8 mouse cellular contexts compared by ENCODE assay signal in genomic region chr6:72615561-72616375, GRCm38 (mm10). TPM values are rescaled to one million over a fixed set of nuclear protein-coding genes. Genes with fewer than 3 reads are reported as not detected.
A peak's percentile ranks its signal among the peaks of the same experiment; 100 is the strongest.
DNase-seq lines count a peak whose midpoint lies in the region; ATAC-seq and TF ChIP-seq lines count a peak whose summit lies in the region.

No protein-coding gene starts in this region.

- peaks cover 16% of the 10 kb centered on the region; the same call in 1 of the 2 replicates for H3K36me3 ChIP-seq in heart, embryonic 11.5 days (ENCODE audit: control insufficient read depth, insufficient read depth, low read length)
- H3K36me3 ChIP-seq in limb, embryonic 12.5 days = peaks cover 28% of the 10 kb centered on the region

- no peak for DNase-seq in heart, postnatal 14 days
- DNase-seq in CD8-positive naive resting alpha-beta T cell, adult 2 months (ENCODE audit: low read depth in 2 of 2, low spot score in 2 of 2) = peak; percentile 23 to 28
- no peak for DNase-seq in Muller cell, postnatal 12 days (ENCODE audit: inconsistent ontology term)
- no peak for DNase-seq in right cerebral cortex, postnatal 36 days (ENCODE audit: low spot score in 2 of 2)

- H3K4me2 ChIP-seq in heart, embryonic 11.5 days = peak overlapping the region; percentile 97
- H3K4me2 ChIP-seq in limb, embryonic 12.5 days = peak overlapping the region; percentile 90

- 20% methylated on average over 25 of the region's 25 CpGs for WGBS in heart, embryonic 11.5 days (ENCODE audit: insufficient replicate concordance)
- 28% methylated on average over 25 of the region's 25 CpGs for WGBS in limb, embryonic 12.5 days
- 20% methylated on average over 25 of the region's 25 CpGs for WGBS in olfactory bulb, adult 2 months

- H3K9me3 ChIP-seq in heart, embryonic 11.5 days (replicated peaks; ENCODE audit: control insufficient read depth, low read length) = no peaks in the 10 kb centered on the region
- H3K9me3 ChIP-seq in limb, embryonic 12.5 days = no peaks in the 10 kb centered on the region

- no peak for TF ChIP-seq CTCF in olfactory bulb, adult 2 months (IDR thresholded peaks at IDR 0.05; ENCODE audit: insufficient read depth, low read depth, low read length)

- no peaks in the 10 kb centered on the region for H3K27me3 ChIP-seq in heart, embryonic 11.5 days (ENCODE audit: control insufficient read depth, insufficient read depth, low read length)
- no peaks in the 10 kb centered on the region for H3K27me3 ChIP-seq in limb, embryonic 12.5 days

- TF ChIP-seq POLR2A in olfactory bulb, adult 2 months (IDR thresholded peaks at IDR 0.05; ENCODE audit: insufficient read depth, low read depth, low read length) = no peak

- ATAC-seq in heart, embryonic 11.5 days (replicated peaks; ENCODE audit: insufficient number of reproducible peaks, low FRiP score, low TSS enrichment) = no peak
- ATAC-seq in erythroblast, adult 5-6 weeks (replicated peaks; ENCODE audit: low FRiP score, poor library complexity, severe bottlenecking) = peak; percentile 35
- ATAC-seq in limb, embryonic 12.5 days (ENCODE audit: insufficient number of reproducible peaks, insufficient read depth, low FRiP score, low TSS enrichment, low read depth) = no peak

- peak overlapping the region; percentile 81 for H3K9ac ChIP-seq in heart, embryonic 11.5 days (ENCODE audit: low read depth, low read length)
- H3K9ac ChIP-seq in limb, embryonic 12.5 days (replicated peaks) = peak overlapping the region; percentile 79

- H3K27ac ChIP-seq in heart, embryonic 11.5 days (ENCODE audit: low read depth, low read length) = no peak overlapping the region
- no peak overlapping the region for H3K27ac ChIP-seq in limb, embryonic 12.5 days
- no peak overlapping the region for H3K27ac ChIP-seq in olfactory bulb, adult 2 months (ENCODE audit: insufficient read depth, low read depth, low read length)

- H3K4me3 ChIP-seq in heart, embryonic 11.5 days (ENCODE audit: low read depth, low read length) = peak overlapping the region; percentile 85
- peak overlapping the region; percentile 71 for H3K4me3 ChIP-seq in limb, embryonic 12.5 days (replicated peaks)
- H3K4me3 ChIP-seq in olfactory bulb, adult 2 months (ENCODE audit: insufficient read depth, low read depth, low read length) = peak overlapping the region; percentile 82

- intact Hi-C loops in heart, postnatal 14 days (cut with DNase I) = no loop called here

- peaks cover 23% of the 10 kb centered on the region for H3K4me1 ChIP-seq in heart, embryonic 11.5 days (ENCODE audit: control insufficient read depth, insufficient read depth, low read length)
- peaks cover 29% of the 10 kb centered on the region for H3K4me1 ChIP-seq in limb, embryonic 12.5 days (replicated peaks)
- peaks cover 5% of the 10 kb centered on the region; the same call in 1 of the 2 replicates for H3K4me1 ChIP-seq in olfactory bulb, adult 2 months (ENCODE audit: control insufficient read depth, insufficient read depth, low read length)

RNA-seq across cellular contexts. Expression of gene Tgoln1, which starts 1.0 kb away (rescaled TPM):
- 25.3 and 31.0 TPM in 2 replicates for polyA plus RNA-seq in heart, embryonic 11.5 days (2014; fragmentation: Nextera tagmentation; extraction: Ambion mirVana)
- total RNA-seq in heart, postnatal 14 days (2021) = 10 to 100 TPM; 46.4 to 47.6 TPM
- total RNA-seq in erythroblast, adult 5-6 weeks (2015; ENCODE audit: low replicate concordance) = 17.9 and 24.9 TPM in 2 replicates
- 19.8 and 20.2 TPM in 2 replicates for total RNA-seq in erythroblast, adult 5-6 weeks (2017; ENCODE audit: low replicate concordance)
- polyA plus RNA-seq in limb, embryonic 12.5 days (2016; fragmentation: Nextera tagmentation; extraction: Ambion mirVana) = 20.9 and 21.7 TPM in 2 replicates
- polyA plus RNA-seq in olfactory bulb, adult 2 months (2012; ENCODE audit: insufficient read depth, insufficient read length, low replicate concordance, missing spikeins) = not detected in 2 replicates

RNA-seq across cellular contexts. Expression of gene Retsat, which starts 17.5 kb away (rescaled TPM):
- polyA plus RNA-seq in heart, embryonic 11.5 days (2014; fragmentation: Nextera tagmentation; extraction: Ambion mirVana) = 13.9 and 16.2 TPM in 2 replicates
- total RNA-seq in heart, postnatal 14 days (2021) = 100 to 1,000 TPM; 164 to 166 TPM
- total RNA-seq in erythroblast, adult 5-6 weeks (2015; ENCODE audit: low replicate concordance) = 1.7 and 4.0 TPM in 2 replicates
- total RNA-seq in erythroblast, adult 5-6 weeks (2017; ENCODE audit: low replicate concordance) = 3.5 and 3.8 TPM in 2 replicates
- polyA plus RNA-seq in limb, embryonic 12.5 days (2016; fragmentation: Nextera tagmentation; extraction: Ambion mirVana) = 10.8 and 12.4 TPM in 2 replicates
- not detected in 2 replicates for polyA plus RNA-seq in olfactory bulb, adult 2 months (2012; ENCODE audit: insufficient read depth, insufficient read length, low replicate concordance, missing spikeins)

RNA-seq across cellular contexts. Expression of gene Elmod3, which starts 17.6 kb away (rescaled TPM):
- 10.5 and 12.1 TPM in 2 replicates for polyA plus RNA-seq in heart, embryonic 11.5 days (2014; fragmentation: Nextera tagmentation; extraction: Ambion mirVana)
- total RNA-seq in heart, postnatal 14 days (2021) = 10 to 100 TPM; 16.7 to 19.2 TPM
- 2.1 and 5.6 TPM in 2 replicates for total RNA-seq in erythroblast, adult 5-6 weeks (2015; ENCODE audit: low replicate concordance)
- 0.85 and 6.0 TPM in 2 replicates for total RNA-seq in erythroblast, adult 5-6 weeks (2017; ENCODE audit: low replicate concordance)
- 14.8 and 15.2 TPM in 2 replicates for polyA plus RNA-seq in limb, embryonic 12.5 days (2016; fragmentation: Nextera tagmentation; extraction: Ambion mirVana)
- not detected in 2 replicates for polyA plus RNA-seq in olfactory bulb, adult 2 months (2012; ENCODE audit: insufficient read depth, insufficient read length, low replicate concordance, missing spikeins)

Comparison
In these comparisons a context has a peak if more than half of its experiments do, and no peak if none do; other contexts are left out.
1. DNase-seq: peak in CD8-positive naive resting alpha-beta T cell, adult 2 months (2 of 2); none in heart, postnatal 14 days (0 of 2), Muller cell, postnatal 12 days (single experiment) and right cerebral cortex, postnatal 36 days (0 of 2).
2. RNA of gene Retsat, which starts 17.5 kb away (polyA plus RNA-seq): 13.9 to 16.2 TPM in heart, embryonic 11.5 days and 10.8 to 12.4 TPM in limb, embryonic 12.5 days; not detected in olfactory bulb, adult 2 months; every median in the first group is over 10 times any median in the second.
3. RNA of gene Elmod3, which starts 17.6 kb away (polyA plus RNA-seq): 14.8 to 15.2 TPM in limb, embryonic 12.5 days and 10.5 to 12.1 TPM in heart, embryonic 11.5 days; not detected in olfactory bulb, adult 2 months; every median in the first group is over 10 times any median in the second.
4. Peak in every context shown above with its lines, with median percentiles within 50 percentile points of each other: H3K4me3 ChIP-seq.